Mouse (Mus musculus) erythroblast, embryonic 14.5 days (primary cell): ENCODE results near the gene Ror1.

Experiments used
- GATA1 ChIP-seq: IDR thresholded peaks from 2 replicates; pipeline ENCODE4 v1.6.1; 2012; ENCODE audit warnings: low read length, inconsistent platforms, mixed read lengths
- TAL1 ChIP-seq: IDR thresholded peaks from 3 replicates; pipeline ENCODE4 v1.6.1; 2012; ENCODE audit warnings: low read length, inconsistent platforms, mixed read lengths

DNA sequence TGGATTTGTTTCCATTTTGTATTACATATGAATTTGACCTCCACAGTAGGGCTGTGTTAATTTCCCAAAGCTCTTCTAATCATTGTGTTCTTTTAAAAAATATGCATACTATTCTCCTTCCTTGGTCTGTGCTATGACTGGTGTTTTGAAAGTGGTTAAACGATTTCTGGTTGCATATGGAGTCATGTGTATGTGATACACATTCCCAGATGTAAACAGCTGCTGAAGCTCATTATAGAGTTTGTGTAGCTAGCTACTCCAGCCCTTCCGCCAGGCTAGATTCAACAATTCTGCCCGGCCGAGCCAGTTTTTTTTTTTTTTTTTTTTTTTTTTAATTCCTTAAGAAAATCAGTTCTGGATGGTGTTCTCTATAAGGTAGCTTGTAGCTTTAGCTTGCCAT lies 49.2 kb downstream of the Ror1 start:
- TF ChIP-seq GATA1 (no peak), TAL1 (no peak)
